Mouse (Mus musculus) CH12.LX (cell line): ENCODE measurements around the gene Pirt.

Experiments
- CTCF ChIP-seq, 2 experiments: IDR thresholded peaks in 1 of 2; conservative IDR thresholded peaks in 1 of 2; 2 replicates each; pipeline ENCODE4 v1.5.1; 2011 to 2012; ENCODE audit warnings: low read depth in 2 of 2, low read length in 2 of 2, improper control_type of control experiment in 1 of 2, inconsistent platforms in 1 of 2, mild to moderate bottlenecking in 1 of 2, moderate library complexity in 1 of 2
- EP300 ChIP-seq: IDR thresholded peaks from 2 replicates; pipeline ENCODE4 v1.6.1; 2011; ENCODE audit warnings: low read length, improper control_type of control experiment
- POLR2A ChIP-seq: IDR thresholded peaks from 2 replicates; pipeline ENCODE4 v1.6.1; 2011; ENCODE audit warnings: low read depth, mild to moderate bottlenecking, improper control_type of control experiment, low read length
- UBTF ChIP-seq: IDR thresholded peaks from 2 replicates; pipeline ENCODE4 v1.6.1; 2012; ENCODE audit warnings: low read depth, mild to moderate bottlenecking, inconsistent platforms, low read length, improper control_type of control experiment, moderate library complexity

DNA sequence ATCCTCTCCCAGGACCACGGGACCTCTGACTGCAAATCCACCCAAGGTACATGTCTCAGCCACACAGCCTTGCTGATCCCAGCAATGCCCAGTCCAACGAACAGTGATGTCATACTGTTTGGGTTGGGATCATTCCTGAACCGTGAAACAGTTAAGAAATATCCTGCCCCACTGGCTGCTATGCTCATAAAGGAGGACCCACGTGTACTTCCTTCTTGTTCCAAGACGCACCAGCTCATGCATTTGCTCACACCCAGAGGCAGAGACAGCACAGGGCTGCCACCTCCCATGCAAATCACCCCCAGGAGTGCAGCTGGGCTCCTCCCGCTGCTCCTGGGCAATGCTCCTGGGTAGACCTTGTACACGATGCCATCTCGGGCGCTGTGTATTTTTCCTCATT lies 44.5 kb downstream of the Pirt start, which contains the start of gene Tmem238l:
- TF ChIP-seq CTCF (conservative IDR thresholded peaks at IDR 0.05 in 1 of 2, IDR thresholded peaks at IDR 0.05 in 1 of 2; ENCODE audit: low read depth in 2 of 2, low read length in 2 of 2) (no peak), EP300 (no peak), POLR2A (no peak), UBTF (no peak)
